Mouse (Mus musculus) activated CD4-positive, CD25-positive, alpha-beta regulatory T cell, adult 4 months (primary cell): Measurements from ENCODE around the gene Apoc1. TPM values are rescaled to one million over a fixed set of nuclear protein-coding genes. Genes with fewer than 3 reads are reported as not detected.

Source experiments
- polyA plus RNA-seq, 2 experiments: library from polyadenylated mRNA; unstranded; fragments of 100-300 nt; shearing (Covaris generic); gene quantifications; one replicate each; pipeline ENCODE4 v1.2.1; 2017

Gene Apoc1
- polyA plus RNA-seq, 2 experiments from 2014 or later = not detected

Other genes starting within 250 kb of the Apoc1 start
- 1 to 10 TPM; 1.2 to 2.7 TPM for gene Mark4, start 233.8 kb downstream of the Apoc1 start, polyA plus RNA-seq
- not detected for gene Exoc3l2, start 229.3 kb downstream of the Apoc1 start, polyA plus RNA-seq
- gene Bloc1s3, start 184.3 kb downstream of the Apoc1 start, polyA plus RNA-seq = under 1 TPM; 0.90 to 0.91 TPM
- gene Trappc6a, start 184.3 kb downstream of the Apoc1 start, polyA plus RNA-seq = 10 to 100 TPM; 38.7 to 44.6 TPM
- gene Nkpd1, start 174.8 kb downstream of the Apoc1 start, polyA plus RNA-seq = not detected
- gene Ppp1r37, start 129.6 kb downstream of the Apoc1 start, polyA plus RNA-seq = 1 to 10 TPM; 3.2 TPM
- gene Zfp296, start 115.4 kb downstream of the Apoc1 start, polyA plus RNA-seq = 1 to 10 TPM in 1 of 2 experiments, under 1 TPM in 1; 0.46 to 2.3 TPM
- gene Gemin7, start 115.1 kb downstream of the Apoc1 start, polyA plus RNA-seq = 10 to 100 TPM; 88.3 to 91.8 TPM
- gene Clasrp, start 88.2 kb downstream of the Apoc1 start, polyA plus RNA-seq = 1 to 10 TPM; 8.4 to 9.7 TPM
- gene Relb, start 63.2 kb downstream of the Apoc1 start, polyA plus RNA-seq = 10 to 100 TPM; 12.6 to 14.5 TPM
- gene Clptm1, start 27.6 kb downstream of the Apoc1 start, polyA plus RNA-seq = 10 to 100 TPM; 35.4 to 40.9 TPM
- gene Apoc2, start 14.7 kb downstream of the Apoc1 start, polyA plus RNA-seq = not detected
- not detected for gene Gm44805, start 11.2 kb downstream of the Apoc1 start, polyA plus RNA-seq
- gene Apoc4, start 11.2 kb downstream of the Apoc1 start, polyA plus RNA-seq = under 1 TPM in 1 of 2 experiments, not detected in 1; 0.44 TPM
- 10 to 100 TPM in 1 of 2 experiments, 1 to 10 TPM in 1; 4.1 to 16.0 TPM for gene Apoe, start 6.5 kb upstream of the Apoc1 start, polyA plus RNA-seq
- gene Tomm40, start 22.8 kb upstream of the Apoc1 start, polyA plus RNA-seq = 10 to 100 TPM in 1 of 2 experiments, 1 to 10 TPM in 1; 5.7 to 11.7 TPM
- gene Nectin2, start 57.8 kb upstream of the Apoc1 start, polyA plus RNA-seq = under 1 TPM in 1 of 2 experiments, not detected in 1; 0.56 TPM
- gene Bcam, start 78.4 kb upstream of the Apoc1 start, polyA plus RNA-seq = 1 to 10 TPM; 1.4 to 1.6 TPM
- gene Cblc, start 104.1 kb upstream of the Apoc1 start, polyA plus RNA-seq = not detected
- gene Bcl3, start 130.1 kb upstream of the Apoc1 start, polyA plus RNA-seq = 10 to 100 TPM; 15.9 to 19.5 TPM
- not detected for gene Gm19345, start 159.3 kb upstream of the Apoc1 start, polyA plus RNA-seq
- under 1 TPM in 1 of 2 experiments, not detected in 1; 0.40 TPM for gene Ceacam16, start 168.6 kb upstream of the Apoc1 start, polyA plus RNA-seq
- gene Ceacam19, start 195.3 kb upstream of the Apoc1 start, polyA plus RNA-seq = not detected
- 10 to 100 TPM; 17.4 to 24.1 TPM for gene Pvr, start 228.5 kb upstream of the Apoc1 start, polyA plus RNA-seq